Mouse (Mus musculus): Measurements from ENCODE around the gene Neurod2.

Gene Neurod2

DNA sequence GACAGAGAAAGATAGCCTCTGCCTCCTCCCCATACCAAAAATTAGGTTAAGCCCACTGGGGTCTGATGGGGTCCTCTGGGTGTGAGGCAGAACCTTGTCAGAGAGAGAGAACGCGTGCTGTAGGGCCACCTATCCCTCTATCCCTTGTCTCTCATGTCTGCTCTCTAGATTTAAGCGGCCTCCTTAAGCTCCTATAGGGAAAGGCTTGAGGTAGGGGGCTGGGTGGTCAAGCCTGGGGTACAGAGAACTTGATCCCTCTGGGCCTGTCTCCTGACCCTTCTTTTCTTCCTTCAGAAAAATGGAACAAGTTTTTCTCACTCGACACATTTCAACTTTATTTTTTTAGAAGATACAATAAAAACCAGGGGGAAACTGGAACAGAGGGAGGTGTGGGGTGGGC lies 3.4 kb upstream of the Neurod2 start:
- DNase-seq (ENCODE audit: low spot score in 2 of 2), result no peak

DNA sequence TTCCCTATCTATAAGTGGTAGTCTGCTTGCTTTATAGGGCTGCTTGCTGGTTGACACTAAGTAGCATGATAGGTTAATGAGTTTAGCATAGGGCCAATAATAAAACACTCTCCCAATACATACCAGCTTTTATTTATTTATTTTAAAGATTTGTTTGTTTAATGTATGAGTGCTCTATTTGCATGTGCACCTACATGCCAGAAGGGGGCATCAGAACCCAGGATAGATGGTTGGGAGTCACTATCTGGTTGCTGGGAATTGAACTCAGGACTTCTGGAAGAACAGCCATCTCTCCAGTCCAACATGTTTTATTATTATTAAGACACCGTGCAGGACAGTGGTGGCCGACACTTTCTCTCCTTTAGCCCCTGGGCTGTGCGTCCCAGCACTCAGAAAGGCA lies 2.7 kb upstream of the Neurod2 start:
- no peak for DNase-seq (ENCODE audit: low spot score in 2 of 2)

DNA sequence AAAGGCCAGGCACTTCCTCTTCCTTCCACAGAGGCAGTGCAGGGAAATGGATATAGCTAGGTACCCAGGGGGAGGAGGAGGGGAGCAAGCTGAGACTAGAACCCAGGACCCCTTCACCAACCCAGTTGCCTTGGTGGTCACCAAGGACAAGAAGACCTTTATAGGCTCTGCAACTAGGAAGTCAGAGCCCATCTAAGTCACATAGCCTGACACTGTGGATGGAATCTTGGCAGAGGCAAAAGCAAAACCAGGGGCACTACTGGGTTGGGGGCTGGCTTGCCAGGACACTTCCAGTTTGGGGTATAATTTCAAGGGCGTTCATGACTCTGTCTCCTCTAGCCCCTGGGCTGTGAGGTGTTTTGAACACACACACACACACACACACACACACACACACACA lies 2.0 kb upstream of the Neurod2 start:
- no peak for DNase-seq (ENCODE audit: low spot score in 2 of 2)

DNA sequence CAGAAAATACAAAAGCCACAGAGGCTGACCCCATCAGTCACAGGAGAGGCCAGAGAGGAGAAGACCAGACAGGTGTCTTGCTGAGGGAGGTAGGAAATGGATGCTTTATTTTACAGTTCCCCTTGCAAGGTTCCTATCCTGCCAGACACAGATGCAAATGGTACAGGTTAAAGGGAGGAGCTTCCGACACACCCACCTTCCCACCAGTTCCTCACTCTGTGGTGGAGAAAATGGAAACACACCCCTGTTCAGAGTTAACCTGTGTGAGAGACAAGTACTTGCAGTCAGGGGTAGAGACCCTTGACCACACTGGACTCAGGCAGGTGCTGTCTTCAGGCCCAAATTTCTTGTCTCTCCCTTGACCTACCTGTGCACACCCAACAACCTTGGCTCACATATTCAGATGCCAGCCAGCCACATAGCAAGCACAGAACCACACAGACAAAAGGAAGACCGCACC lies 1.3 kb upstream of the Neurod2 start:
- no peak for DNase-seq (ENCODE audit: low spot score in 2 of 2)

DNA sequence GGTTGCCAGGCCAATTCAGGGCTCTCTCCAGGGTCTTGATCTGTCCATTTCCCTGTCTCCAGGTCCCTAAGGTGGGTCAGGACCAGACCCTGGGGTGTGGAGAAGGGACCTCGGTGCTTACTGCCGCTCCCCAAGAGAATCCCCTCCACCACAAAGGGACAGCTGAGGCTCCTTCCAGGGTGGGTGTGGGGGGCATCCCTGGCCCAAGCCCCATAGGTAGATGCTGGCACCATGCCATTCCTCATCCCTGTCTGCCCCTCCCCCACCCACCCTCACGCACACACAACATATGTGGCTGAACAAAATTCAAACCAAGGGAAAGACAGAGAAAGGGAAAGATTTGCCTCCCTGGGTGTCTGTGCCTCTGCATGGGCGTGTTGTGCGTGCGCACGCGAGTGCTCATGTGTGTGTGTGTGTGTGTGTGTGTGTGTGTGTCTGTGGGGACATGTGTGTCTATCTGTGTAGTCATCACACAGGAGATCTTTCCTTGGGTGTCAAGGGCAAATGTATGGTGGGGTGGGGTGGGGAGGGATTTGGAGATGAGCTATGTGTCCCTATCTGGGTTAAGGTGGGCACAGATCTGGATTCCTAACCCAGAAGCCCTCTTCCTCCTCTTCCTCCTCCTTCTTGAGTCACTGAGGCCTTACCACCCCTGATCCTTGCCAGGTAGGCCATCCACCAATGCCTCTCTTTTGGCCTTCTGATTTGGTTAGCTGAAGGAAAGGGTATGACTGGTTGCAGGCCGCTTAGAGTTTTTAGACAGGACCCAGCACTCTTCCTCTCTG lies 704 bp upstream of the Neurod2 start:
- no peak for DNase-seq (ENCODE audit: low spot score in 2 of 2)

DNA sequence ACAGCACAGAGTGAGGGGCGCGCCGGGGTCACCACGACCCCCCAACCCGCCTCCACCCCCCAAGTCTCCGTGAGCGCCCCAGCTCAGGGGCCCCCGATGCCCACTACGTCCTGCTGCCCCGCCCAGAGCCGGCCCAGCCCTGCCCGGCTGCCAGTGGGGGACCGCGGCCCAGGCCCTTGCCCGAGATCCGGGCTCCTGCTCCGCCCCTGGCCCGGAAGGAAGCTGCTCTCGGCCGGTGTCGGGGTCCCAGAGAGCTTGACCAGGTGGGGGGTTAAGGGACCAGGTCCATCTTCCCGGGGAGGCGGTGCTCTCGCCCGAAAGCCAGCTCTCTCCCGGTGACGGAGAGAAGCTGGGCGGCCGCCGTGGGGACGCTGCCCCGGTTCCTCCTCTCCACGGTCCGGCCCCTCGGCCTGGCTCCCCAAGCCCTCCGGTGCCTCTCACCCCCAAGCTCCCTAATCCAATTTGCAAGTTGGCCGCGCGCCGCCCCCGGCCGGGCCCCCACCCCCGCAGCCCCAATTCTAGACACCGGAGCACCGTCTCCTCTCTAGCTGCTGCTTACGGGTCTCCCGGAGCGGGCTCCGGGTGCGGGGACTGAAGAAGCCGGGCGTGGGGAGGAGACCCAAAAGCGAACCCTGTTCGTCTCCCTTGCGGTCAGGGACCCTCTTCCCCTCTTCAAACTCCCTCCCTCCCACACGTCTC lies 928 bp downstream of the Neurod2 start:
- no peak for DNase-seq (ENCODE audit: low spot score in 2 of 2)

DNA sequence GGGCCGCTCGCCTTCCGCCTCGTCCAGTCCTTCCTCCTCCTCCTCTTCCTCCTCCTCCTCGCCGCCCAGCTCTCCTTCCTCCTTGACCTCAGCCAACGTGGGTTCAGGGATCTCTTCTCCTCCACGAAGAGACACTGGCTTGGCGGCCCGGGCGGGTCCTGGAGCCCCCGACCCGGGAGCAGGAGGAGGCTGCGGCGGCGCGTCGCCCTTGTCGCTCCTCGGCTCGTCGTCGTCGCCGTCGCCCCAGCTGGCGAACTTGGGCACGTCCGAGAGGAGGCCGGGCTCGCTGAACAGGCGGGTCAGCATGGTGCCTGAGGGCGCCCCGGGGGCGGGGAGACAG lies 1.4 kb downstream of the Neurod2 start:
- no peak for DNase-seq (ENCODE audit: low spot score in 2 of 2)

DNA sequence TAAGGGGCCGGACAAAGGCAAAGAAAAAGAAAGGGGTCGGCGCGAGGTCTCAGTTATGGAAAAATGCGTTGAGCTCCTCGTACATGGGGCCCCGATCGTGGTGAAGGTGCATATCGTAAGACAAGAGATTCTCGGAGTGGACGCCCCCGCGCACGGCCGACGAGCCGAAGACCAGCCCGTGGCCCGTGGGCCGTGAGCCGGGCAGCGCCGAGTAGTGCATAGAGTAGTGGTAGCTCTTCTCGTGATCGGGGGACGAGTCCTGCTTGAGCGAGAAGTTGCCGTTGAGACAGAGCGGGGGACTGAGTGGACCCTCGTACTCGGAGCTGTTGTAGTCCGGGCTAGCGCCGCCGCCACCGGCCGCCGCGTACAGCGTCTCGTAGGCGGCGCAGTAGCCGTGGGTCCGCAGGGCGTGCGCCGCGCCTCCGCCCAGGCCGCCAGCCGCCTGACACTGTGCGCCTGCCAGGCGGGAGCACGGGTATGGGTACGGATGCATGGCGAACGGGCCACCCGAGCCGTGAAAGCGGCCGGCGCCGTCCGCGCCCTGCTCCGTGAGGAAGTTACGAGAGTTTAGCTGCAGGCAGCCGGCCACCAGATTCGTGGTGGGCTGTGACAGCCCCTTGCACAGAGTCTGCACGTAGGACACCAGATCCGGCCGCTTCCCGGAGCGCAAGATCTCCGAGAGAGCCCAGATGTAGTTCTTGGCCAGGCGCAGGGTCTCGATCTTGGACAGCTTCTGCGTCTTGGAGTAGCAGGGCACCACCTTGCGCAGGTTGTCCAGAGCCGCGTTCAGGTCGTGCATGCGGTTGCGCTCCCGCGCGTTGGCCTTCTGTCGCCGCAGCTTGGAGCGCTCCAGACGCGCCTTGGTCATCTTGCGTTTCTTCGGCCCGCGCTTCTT lies 2.1 kb downstream of the Neurod2 start:
- DNase-seq (ENCODE audit: low spot score in 2 of 2), result no peak

DNA sequence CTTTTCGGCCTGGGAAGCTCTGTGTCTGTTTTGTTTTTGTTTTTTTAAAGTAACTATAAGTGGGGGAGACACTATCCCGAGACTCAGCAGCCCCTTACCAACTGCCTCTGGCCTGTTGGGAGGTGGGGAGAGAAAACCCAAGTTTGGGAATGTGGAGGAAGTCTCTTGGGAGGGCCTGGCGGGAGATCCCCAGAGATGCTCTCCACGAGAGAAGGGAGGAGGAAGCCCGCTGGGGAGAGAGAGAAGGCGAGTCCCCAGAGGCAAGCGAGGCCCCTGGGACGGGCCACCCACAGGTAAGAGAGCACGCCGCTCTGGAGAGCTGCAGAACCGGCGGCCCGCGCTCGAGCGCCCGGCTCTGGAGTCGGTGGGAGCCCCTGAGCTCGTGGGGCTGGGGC lies 2.7 kb downstream of the Neurod2 start:
- no peak for DNase-seq (ENCODE audit: low spot score in 2 of 2)

DNA sequence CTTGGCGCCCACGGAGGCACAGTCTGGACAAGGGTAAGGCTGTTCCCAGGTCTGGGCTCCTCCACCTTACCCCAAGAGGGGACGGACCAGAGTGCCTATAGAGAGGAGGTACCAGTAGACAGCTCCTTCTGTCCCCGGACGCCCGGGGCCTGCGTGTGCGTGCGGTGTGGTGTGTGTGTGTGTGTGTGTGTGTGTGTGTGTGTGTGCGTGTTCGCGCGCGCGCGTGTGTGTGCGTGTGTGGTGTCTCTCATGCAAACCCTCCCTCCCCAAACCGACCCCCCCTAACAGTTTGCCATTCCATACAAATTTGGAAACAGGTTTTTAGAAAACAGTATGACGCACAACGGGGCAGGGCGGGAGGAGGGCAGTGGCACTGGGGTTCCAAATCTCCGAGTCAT lies 3.6 kb downstream of the Neurod2 start:
- DNase-seq (ENCODE audit: low spot score in 2 of 2), result no peak

DNA sequence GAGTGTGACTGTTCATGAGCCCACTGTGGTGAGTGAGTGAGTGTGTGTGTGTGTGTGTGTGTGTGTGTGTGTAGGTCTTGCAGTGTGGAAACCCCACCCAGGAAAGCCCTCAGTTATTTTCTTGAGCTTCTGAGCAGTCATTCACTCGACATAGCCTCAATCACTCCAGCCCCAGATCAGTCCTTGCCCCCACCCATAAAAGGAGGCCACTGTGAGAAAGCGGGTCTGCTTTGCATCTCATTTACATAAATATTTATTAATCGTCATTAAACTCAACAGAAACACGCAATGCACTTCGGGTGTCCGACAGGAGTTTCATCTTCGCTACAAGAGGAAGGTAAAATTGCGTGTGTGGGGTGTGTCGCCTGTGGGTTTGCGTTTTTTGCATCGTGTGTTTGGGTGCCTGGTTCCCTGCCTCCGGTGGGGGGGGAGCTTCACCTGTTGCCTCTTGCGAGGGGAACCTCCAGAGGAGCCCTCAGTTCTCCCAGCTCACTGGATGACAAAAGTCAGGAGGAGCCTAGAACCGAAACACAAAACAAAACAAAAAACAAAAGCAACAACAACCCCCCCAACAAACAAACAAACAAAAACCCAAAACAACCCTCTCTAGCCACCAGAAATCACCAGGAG lies 4.1 kb downstream of the Neurod2 start:
- no peak for DNase-seq (ENCODE audit: low spot score in 2 of 2)

DNA sequence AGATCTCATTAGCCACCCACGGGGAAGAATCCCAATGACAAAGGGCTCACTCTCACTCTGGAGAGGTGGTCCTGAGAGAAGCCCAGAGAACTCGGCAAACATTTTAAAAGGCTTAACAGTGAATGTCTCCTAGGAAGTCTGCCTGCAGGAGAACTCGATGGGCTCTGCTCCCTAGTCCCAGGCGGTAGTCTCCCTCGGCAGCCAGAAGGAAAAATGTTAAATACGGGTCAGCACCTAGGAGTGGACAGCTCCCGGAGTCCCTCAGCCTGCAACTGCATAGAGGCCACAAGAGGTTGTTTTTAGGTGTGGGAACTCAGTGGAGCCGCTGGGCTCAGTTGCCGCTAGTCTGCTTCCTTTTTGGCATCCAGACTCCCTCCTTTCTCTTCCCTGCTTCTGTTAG lies 5.5 kb downstream of the Neurod2 start:
- DNase-seq (ENCODE audit: low spot score in 2 of 2), result no peak

DNA sequence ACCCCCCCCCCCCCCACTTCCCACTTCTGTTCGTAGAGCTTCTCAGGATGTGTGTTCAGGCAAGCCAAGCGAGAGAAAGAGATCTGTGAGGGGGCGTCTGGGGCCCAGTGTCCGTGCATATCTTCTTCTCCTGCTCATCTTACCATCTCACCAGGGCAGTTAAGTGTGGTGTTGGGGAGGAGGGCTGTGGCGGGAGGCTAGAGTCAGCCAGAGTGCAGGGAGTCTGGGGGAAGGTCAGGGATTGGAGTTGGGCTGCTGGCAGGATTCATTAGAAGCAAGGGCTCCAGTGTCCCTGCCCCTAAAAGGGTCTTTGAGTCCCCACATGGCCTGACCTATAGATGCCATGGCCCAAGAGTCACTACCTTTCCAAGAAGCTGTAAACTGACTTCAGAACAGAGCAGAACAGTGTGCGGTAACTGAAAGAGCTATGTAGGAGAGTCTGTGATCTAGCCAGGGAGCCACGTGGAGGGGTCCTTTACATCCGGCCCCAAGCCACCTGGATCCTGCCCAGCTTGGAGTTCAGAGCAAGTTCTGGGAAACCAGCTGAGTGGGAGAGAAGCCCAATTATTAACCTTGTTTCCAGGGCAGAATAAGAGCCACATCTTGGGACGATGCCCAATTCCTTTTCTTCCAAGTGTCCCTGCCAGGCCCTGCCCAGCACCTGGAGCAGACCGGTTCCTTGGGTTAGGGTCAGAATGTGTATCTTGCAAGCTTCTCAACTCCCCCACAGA lies 6.1 kb downstream of the Neurod2 start:
- DNase-seq (ENCODE audit: low spot score in 2 of 2), result no peak

DNA sequence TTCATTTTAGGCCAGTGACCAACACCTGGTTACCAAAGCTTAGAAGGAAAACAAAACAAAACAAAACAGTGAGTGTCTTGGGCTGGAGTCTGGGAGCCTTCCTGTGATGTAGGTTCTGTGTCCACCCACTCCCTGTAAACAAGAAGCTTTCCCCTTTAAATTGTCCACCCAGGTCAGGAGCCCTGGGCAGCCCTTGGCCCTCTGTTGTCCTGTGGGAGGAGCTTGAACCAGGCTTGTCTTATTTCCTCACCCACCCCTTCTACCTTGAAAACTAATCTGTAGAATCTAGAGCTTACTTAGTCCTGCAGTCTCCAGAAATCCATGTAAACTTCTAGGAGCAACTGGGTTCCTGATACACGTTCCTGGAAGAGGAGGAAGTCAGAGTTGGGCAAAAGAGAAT lies 7.3 kb downstream of the Neurod2 start:
- DNase-seq (ENCODE audit: low spot score in 2 of 2), result no peak

DNA sequence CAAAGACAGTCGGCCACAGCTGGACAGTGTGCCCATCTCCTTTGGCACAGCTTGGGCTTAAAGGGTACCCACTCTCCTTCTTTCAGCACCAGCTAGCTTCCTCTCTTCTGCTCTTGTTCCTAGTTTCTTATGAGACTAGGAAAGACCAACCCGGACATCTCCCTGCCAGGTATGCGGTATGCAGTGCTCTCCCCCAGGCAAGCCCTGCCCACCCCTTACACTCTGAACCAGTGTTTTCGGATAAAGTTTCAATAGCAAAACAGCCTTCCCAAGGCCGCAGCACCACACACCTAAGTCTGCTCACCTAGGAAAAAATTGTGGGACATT lies 7.8 kb downstream of the Neurod2 start:
- DNase-seq (ENCODE audit: low spot score in 2 of 2), result no peak

DNA sequence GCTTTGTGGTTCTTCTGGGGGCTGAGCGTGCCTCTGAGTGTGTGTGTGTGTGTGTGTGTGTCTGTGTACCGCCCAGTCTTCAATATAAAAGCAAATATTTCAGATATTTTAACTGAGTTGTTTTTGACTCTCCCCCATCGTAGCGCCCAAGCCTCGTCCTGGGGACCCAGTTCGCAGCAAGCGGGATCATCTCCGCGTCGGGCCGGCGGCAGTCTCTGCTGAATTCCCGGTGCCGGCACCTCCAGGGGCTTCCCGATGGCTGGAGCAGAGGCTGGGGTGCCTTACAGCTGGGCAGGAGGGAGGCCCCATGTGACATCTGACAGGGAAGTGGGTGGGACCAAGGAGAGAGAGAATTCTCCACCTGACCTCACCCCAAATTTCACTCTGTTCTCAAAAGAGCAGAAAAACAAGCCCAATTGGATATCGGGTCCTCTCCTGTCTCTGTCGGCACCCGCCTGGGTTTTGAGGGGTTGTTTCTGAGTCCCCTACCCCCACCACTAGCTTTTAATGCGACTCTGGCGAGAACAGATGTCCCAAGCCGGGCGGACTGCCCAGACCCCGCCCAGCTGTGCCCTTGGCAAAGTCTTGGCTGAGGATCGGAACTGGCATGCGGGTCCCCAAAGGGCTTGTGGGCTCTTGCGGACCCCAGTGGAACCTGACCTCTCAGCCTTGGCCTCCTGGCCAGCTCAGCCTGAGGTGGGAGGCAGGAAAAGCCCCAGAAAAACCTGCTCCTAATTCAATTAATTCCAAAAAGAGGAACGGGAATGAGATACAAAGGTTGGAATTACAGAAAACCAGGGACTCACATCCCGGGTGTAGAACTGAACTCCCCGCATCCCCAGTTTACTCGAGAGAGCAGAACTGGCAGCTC lies 8.4 kb downstream of the Neurod2 start:
- no peak for DNase-seq (ENCODE audit: low spot score in 2 of 2)

DNA sequence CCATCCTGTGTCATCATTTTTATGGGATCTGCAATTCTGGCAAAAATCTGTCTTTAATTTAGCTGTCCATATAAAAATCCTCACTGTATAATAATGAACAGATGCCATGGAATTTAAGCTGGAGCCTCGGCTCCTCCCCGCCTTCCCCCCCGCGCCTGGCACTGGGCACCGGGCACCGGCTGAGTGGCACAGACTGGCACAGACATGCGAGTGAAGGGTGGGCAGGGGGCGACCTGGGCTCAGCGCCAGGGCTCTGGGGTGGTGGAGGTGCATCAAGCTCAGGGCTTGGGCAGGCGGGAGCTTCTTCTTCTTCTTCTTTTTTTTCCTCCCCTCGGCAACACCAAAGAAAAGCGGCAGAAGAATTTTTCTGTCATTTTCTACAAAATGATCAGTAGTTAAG lies 9.1 kb downstream of the Neurod2 start:
- DNase-seq (ENCODE audit: low spot score in 2 of 2), result no peak

DNA sequence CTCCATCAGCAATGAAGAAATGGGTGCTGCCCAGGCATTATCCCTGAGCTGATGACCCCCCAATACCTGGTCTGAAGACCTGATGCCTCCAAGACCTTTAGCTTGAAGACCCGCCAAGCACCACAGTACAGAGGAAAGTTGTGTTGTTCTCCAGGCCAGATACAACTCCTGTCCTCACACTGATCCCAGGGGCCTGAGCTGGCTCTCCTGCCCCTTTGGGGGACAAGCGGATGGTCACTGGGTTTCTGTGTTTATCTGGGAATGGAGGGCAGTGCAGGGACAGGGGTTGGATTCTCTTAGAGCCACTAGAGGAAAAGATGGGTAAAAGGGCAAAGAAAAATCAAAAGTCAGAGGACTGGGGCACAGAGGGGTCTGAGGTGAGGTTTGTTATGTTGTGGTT lies 9.5 kb downstream of the Neurod2 start:
- DNase-seq (ENCODE audit: low spot score in 2 of 2), result no peak

DNA sequence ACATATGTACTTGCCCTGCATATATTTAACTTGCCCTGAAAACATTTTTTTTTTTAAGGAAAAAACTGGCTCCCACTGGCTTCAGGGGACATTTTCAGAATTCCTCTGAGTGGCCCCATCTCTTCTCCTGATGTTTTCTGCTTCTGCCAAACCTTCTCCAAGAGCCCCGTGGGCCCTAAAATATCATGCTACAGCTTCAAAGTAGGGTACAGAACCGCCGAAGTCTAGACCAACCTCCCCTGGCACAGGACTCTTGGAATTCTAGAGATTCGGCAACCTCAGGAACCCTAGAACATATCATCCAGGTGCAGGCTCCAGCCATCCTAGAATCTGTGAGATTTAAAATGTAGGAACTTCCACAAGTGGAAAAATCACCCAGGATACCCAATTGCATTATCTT lies 9.9 kb downstream of the Neurod2 start:
- no peak for DNase-seq (ENCODE audit: low spot score in 2 of 2)

DNA sequence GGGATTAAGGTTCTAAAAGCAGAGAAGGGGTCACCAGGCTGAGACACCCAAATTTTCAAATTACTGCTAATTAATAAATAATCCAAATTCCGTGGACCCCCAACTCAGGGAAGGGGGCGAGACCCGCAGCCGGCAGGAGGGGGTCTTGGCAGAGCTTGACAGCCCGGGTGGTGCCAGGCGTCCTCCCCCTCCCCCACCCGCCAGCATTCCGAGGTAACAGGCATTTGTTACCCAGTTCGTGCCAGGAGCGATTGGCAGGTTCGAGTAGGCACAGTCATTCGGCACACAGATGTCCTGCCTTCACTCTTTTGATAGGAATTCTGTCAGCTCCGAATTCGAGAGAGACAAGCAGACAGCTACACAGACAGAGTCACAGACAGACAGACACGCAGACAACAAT lies 10.3 kb downstream of the Neurod2 start:
- no peak for DNase-seq (ENCODE audit: low spot score in 2 of 2)

Data from frontal cortex, postnatal 25 days (tissue).